Mouse (Mus musculus) MEL (cell line): ENCODE results near the gene 1700001P01Rik. TPM values are rescaled to one million over a fixed set of nuclear protein-coding genes. Genes with fewer than 3 reads are reported as not detected.
A peak's percentile ranks its signal among the peaks of the same experiment; 100 is the strongest.

Source experiments
- DNase-seq: peaks from one replicate; pipeline ENCODE4 v3.0.0; 2011; ENCODE audit warnings: low read depth, low spot score
- H3K27ac ChIP-seq: 2 replicates; pipeline ENCODE4 v1.5.1; 2012; ENCODE audit warnings: low read depth, mild to moderate bottlenecking, control low read depth, low read length, moderate library complexity; ENCODE audit not compliant: control insufficient read depth
- H3K27me3 ChIP-seq, 2 experiments: fragments of 150-350 bp in 1 of 2; sonication (generic) in 1 of 2; 2 replicates each; pipeline ENCODE4 v1.6.1; 2012; ENCODE audit warnings: low read length in 2 of 2, mild to moderate bottlenecking in 2 of 2, improper control_type of control experiment in 1 of 2, moderate library complexity in 1 of 2; ENCODE audit not compliant: insufficient read depth in 2 of 2, control insufficient read depth in 1 of 2
- H3K36me3 ChIP-seq, 2 experiments: 2 replicates each; pipeline ENCODE4 v1.6.1; 2012 to 2014; ENCODE audit warnings: low read length in 2 of 2, improper control_type of control experiment in 1 of 2, inconsistent platforms in 1 of 2, mild to moderate bottlenecking in 1 of 2; ENCODE audit not compliant: insufficient read depth in 2 of 2, control insufficient read depth in 1 of 2
- H3K4me1 ChIP-seq, 2 experiments: fragments of 150-350 bp in 1 of 2; sonication (generic) in 1 of 2; 2 replicates each; pipeline ENCODE4 v1.6.1; 2012; ENCODE audit warnings: low read length in 2 of 2, improper control_type of control experiment in 1 of 2, mild to moderate bottlenecking in 1 of 2; ENCODE audit not compliant: insufficient read depth in 2 of 2, control insufficient read depth in 1 of 2
- H3K4me3 ChIP-seq, 2 experiments: fragments of 150-350 bp in 1 of 2; sonication (generic) in 1 of 2; 2 replicates each; pipeline ENCODE4 v1.5.1; 2012; ENCODE audit warnings: low read depth in 2 of 2, low read length in 2 of 2, mild to moderate bottlenecking in 2 of 2, moderate library complexity in 2 of 2, control low read depth in 1 of 2, improper control_type of control experiment in 1 of 2; ENCODE audit not compliant: control insufficient read depth in 1 of 2, insufficient read depth in 1 of 2
- H3K79me2 ChIP-seq: 2 replicates; pipeline ENCODE4 v1.6.1; 2012; ENCODE audit warnings: mild to moderate bottlenecking, low read length, moderate library complexity; ENCODE audit not compliant: control insufficient read depth, poor library complexity, insufficient read depth
- H3K9ac ChIP-seq: 2 replicates; pipeline ENCODE4 v1.6.1; 2012; ENCODE audit warnings: low read depth, mild to moderate bottlenecking, control low read depth, low read length, moderate library complexity; ENCODE audit not compliant: control insufficient read depth, poor library complexity, severe bottlenecking
- H3K9me3 ChIP-seq: fragments of 150-350 bp; sonication (generic); replicated peaks from 2 replicates; pipeline ENCODE4 v1.6.1; 2012; ENCODE audit warnings: mild to moderate bottlenecking, low read length, improper control_type of control experiment, moderate library complexity; ENCODE audit not compliant: insufficient read depth
- BHLHE40 ChIP-seq: IDR thresholded peaks from 2 replicates; pipeline ENCODE4 v1.6.1; 2012; ENCODE audit warnings: low read depth, mild to moderate bottlenecking, inconsistent platforms, low read length, improper control_type of control experiment, borderline replicate concordance
- CHD1 ChIP-seq: IDR thresholded peaks from 2 replicates; pipeline ENCODE4 v1.6.1; 2012; ENCODE audit warnings: low read depth, mild to moderate bottlenecking, inconsistent platforms, low read length, improper control_type of control experiment
- CHD2 ChIP-seq: IDR thresholded peaks from 2 replicates; pipeline ENCODE4 v1.6.1; 2011; ENCODE audit warnings: low read length, improper control_type of control experiment
- ETS1 ChIP-seq: IDR thresholded peaks from 2 replicates; pipeline ENCODE4 v1.6.1; 2012; ENCODE audit warnings: low read depth, mild to moderate bottlenecking, inconsistent platforms, low read length, improper control_type of control experiment, moderate library complexity
- HCFC1 ChIP-seq: IDR thresholded peaks from 2 replicates; pipeline ENCODE4 v1.6.1; 2012; ENCODE audit warnings: low read depth, mild to moderate bottlenecking, inconsistent platforms, low read length, improper control_type of control experiment, moderate library complexity
- JUND ChIP-seq: IDR thresholded peaks from 2 replicates; pipeline ENCODE4 v1.6.1; 2011; ENCODE audit warnings: low read depth, mild to moderate bottlenecking, improper control_type of control experiment, low read length
- MAFK ChIP-seq: IDR thresholded peaks from 2 replicates; pipeline ENCODE4 v1.6.1; 2011; ENCODE audit warnings: low read depth, mild to moderate bottlenecking, low read length, improper control_type of control experiment, borderline replicate concordance
- MAX ChIP-seq: IDR thresholded peaks from 2 replicates; pipeline ENCODE4 v1.6.1; 2011; ENCODE audit warnings: low read length, improper control_type of control experiment
- MYB ChIP-seq: IDR thresholded peaks from 2 replicates; pipeline ENCODE4 v1.6.1; 2011; ENCODE audit warnings: mild to moderate bottlenecking, low read depth, low read length, improper control_type of control experiment
- MYC ChIP-seq: IDR thresholded peaks from 2 replicates; pipeline ENCODE4 v1.6.1; 2011; ENCODE audit warnings: low read depth, mild to moderate bottlenecking, low read length, improper control_type of control experiment, moderate library complexity
- POLR2A ChIP-seq, 2 experiments: IDR thresholded peaks; 2 replicates each; pipeline ENCODE4 v1.6.1; 2011 to 2012; ENCODE audit warnings: low read length in 2 of 2, mild to moderate bottlenecking in 2 of 2, control low read depth in 1 of 2, improper control_type of control experiment in 1 of 2, low read depth in 1 of 2, moderate library complexity in 1 of 2; ENCODE audit not compliant: control insufficient read depth in 1 of 2, insufficient read depth in 1 of 2, poor library complexity in 1 of 2
- POLR2AphosphoS2 ChIP-seq: IDR thresholded peaks from 2 replicates; pipeline ENCODE4 v1.6.1; 2011; ENCODE audit warnings: low read length, improper control_type of control experiment
- RAD21 ChIP-seq: IDR thresholded peaks from 2 replicates; pipeline ENCODE4 v1.6.1; 2011; ENCODE audit warnings: mild to moderate bottlenecking, low read depth, low read length, improper control_type of control experiment
- RCOR1 ChIP-seq: IDR thresholded peaks from 2 replicates; pipeline ENCODE4 v1.6.1; 2012; ENCODE audit warnings: low read depth, mild to moderate bottlenecking, inconsistent platforms, low read length, improper control_type of control experiment
- SIN3A ChIP-seq: IDR thresholded peaks from 2 replicates; pipeline ENCODE4 v1.6.1; 2012; ENCODE audit warnings: low read length, improper control_type of control experiment, inconsistent platforms
- SMC3 ChIP-seq: IDR thresholded peaks from 2 replicates; pipeline ENCODE4 v1.6.1; 2011; ENCODE audit warnings: low read depth, low read length, improper control_type of control experiment
- TAL1 ChIP-seq: IDR thresholded peaks from 2 replicates; pipeline ENCODE4 v1.6.1; 2012; ENCODE audit warnings: mild to moderate bottlenecking, inconsistent platforms, low read length, moderate library complexity, mixed read lengths
- TBP ChIP-seq: IDR thresholded peaks from 2 replicates; pipeline ENCODE4 v1.8.0; 2011; ENCODE audit warnings: low read depth, low read length, improper control_type of control experiment
- TCF12 ChIP-seq: IDR thresholded peaks from 2 replicates; pipeline ENCODE4 v1.6.1; 2014; ENCODE audit warnings: low read depth, mild to moderate bottlenecking, inconsistent platforms, low read length, improper control_type of control experiment, moderate library complexity
- UBTF ChIP-seq: IDR thresholded peaks from 2 replicates; pipeline ENCODE4 v1.6.1; 2012; ENCODE audit warnings: low read depth, mild to moderate bottlenecking, inconsistent platforms, low read length, improper control_type of control experiment, moderate library complexity, borderline replicate concordance; ENCODE audit not compliant: insufficient read depth
- polyA plus RNA-seq, 2 experiments: library from polyadenylated mRNA; stranded (reverse) in 1 of 2; unstranded in 1 of 2; fragments of >175 nt in 1 of 2; fragments of >200 nt in 1 of 2; gene quantifications; 2 replicates each; pipeline versions ENCODE4 v1.2.1 to v1.2.4; 2012; ENCODE audit warnings: low replicate concordance in 2 of 2, low read depth in 1 of 2; ENCODE audit not compliant: insufficient read length in 2 of 2, insufficient read depth in 1 of 2, missing spikeins in 1 of 2
- total RNA-seq: library from RNA; depleted of rRNA; stranded (reverse); fragments of 300-350 nt; gene quantifications from 2 replicates; pipeline ENCODE4 v1.2.3, GENCODE M21; 2012

Gene 1700001P01Rik
- total and polyA plus RNA-seq, 3 experiments, result 0.43 to 0.69 TPM; not detected in 1

- TF ChIP-seq TAL1 (no peak), SIN3A (no peak), RAD21 (peak; percentile 47), POLR2A (IDR thresholded peaks at IDR 0.05; ENCODE audit: control insufficient read depth in 1 of 2, insufficient read depth in 1 of 2, low read depth in 1 of 2, low read length in 2 of 2, poor library complexity in 1 of 2) (no peak), POLR2AphosphoS2 (no peak)
Observed at GRCm38 (mm10) chr11:97761638-97762037, 14.1 kb downstream of the 1700001P01Rik start (continued).

- TF ChIP-seq CHD1 (no peak), JUND (no peak), CHD2 (no peak), SIN3A (no peak), UBTF (no peak), HCFC1 (no peak), SMC3 (no peak), TCF12 (no peak), ETS1 (no peak), MYC (no peak), BHLHE40 (no peak), TAL1 (no peak), MAX (no peak), RCOR1 (no peak), MYB (no peak)
- H3K9ac ChIP-seq, result no peak overlapping the region
- H3K4me3 ChIP-seq, result no peak overlapping the region
- peaks cover 0 to 3% of the 10 kb centered on the region in 2 experiments; a peak in 1 of 4 replicates for H3K4me1 ChIP-seq
- H3K9me3 ChIP-seq, result no peaks in the 10 kb centered on the region
- no peak overlapping the region for H3K27ac ChIP-seq
- no peaks in the 10 kb centered on the region for H3K27me3 ChIP-seq
- DNase-seq, result no peak
- peaks cover 1% of the 10 kb centered on the region; the same call in 1 of the 2 replicates for H3K79me2 ChIP-seq
- peaks cover 0 to 8% of the 10 kb centered on the region in 2 experiments; a peak in 2 of 4 replicates for H3K36me3 ChIP-seq
Observed at GRCm38 (mm10) chr11:97758942-97759341, 16.8 kb downstream of the 1700001P01Rik start.

GRCm38 (mm10) chr11:97758125-97758524 lies 17.6 kb downstream of the 1700001P01Rik start:
- H3K36me3 ChIP-seq, result peaks cover 0 to 8% of the 10 kb centered on the region in 2 experiments; a peak in 2 of 4 replicates
- no peaks in the 10 kb centered on the region for H3K27me3 ChIP-seq
- TF ChIP-seq TBP, result peak; percentile 95
- TF ChIP-seq POLR2A (IDR thresholded peaks at IDR 0.05; ENCODE audit: control insufficient read depth in 1 of 2, insufficient read depth in 1 of 2, low read depth in 1 of 2, low read length in 2 of 2, poor library complexity in 1 of 2), result no peak
- TF ChIP-seq MAX, result no peak
- TF ChIP-seq MAFK, result no peak
- no peak for TF ChIP-seq TCF12
- TF ChIP-seq JUND, result no peak
- no peak for TF ChIP-seq RCOR1
- H3K27ac ChIP-seq, result no peak overlapping the region
- no peak overlapping the region for H3K4me3 ChIP-seq
- H3K9ac ChIP-seq, result no peak overlapping the region
- no peak for DNase-seq
- no peaks in the 10 kb centered on the region for H3K9me3 ChIP-seq
- no peaks in the 10 kb centered on the region for H3K79me2 ChIP-seq
- peaks cover 0 to 3% of the 10 kb centered on the region in 2 experiments; a peak in 1 of 4 replicates for H3K4me1 ChIP-seq
